Mouse (Mus musculus) ovary, adult 18-20 months (tissue): Measurements from ENCODE around the gene Abca13.

Experiments used
- DNase-seq: peaks from one replicate; pipeline ENCODE4 v3.0.0; 2022; ENCODE audit warnings: low spot score, mixed read lengths

The Abca13 gene

GRCm38 (mm10) chr11:9533189-9533588, 341.4 kb downstream of the Abca13 start:
- no peak for DNase-seq

- DNase-seq, result no peak
These were observed 342.0 kb downstream of the Abca13 start for GRCm38 (mm10) chr11:9533658-9534202.

GRCm38 (mm10) chr11:9536811-9537210, 345.1 kb downstream of the Abca13 start:
- no peak for DNase-seq

- no peak for DNase-seq
These were observed 346.6 kb downstream of the Abca13 start for GRCm38 (mm10) chr11:9538328-9538727.

- DNase-seq, result no peak
These were observed 368.3 kb downstream of the Abca13 start for GRCm38 (mm10) chr11:9560026-9560425.

- no peak for DNase-seq
These were observed 376.6 kb downstream of the Abca13 start for GRCm38 (mm10) chr11:9568302-9568701.

- DNase-seq, result no peak
These were observed 378.6 kb downstream of the Abca13 start for GRCm38 (mm10) chr11:9570319-9570718.

- DNase-seq, result no peak
These were observed 383.2 kb downstream of the Abca13 start for GRCm38 (mm10) chr11:9574894-9575293.

GRCm38 (mm10) chr11:9591757-9592316, 400.1 kb downstream of the Abca13 start:
- DNase-seq, result no peak

- no peak for DNase-seq
These were observed 405.6 kb downstream of the Abca13 start for GRCm38 (mm10) chr11:9597299-9597698.

- DNase-seq, result no peak
These were observed 409.4 kb downstream of the Abca13 start for GRCm38 (mm10) chr11:9601096-9601495.

GRCm38 (mm10) chr11:9602137-9602536, 410.4 kb downstream of the Abca13 start:
- no peak for DNase-seq

GRCm38 (mm10) chr11:9608249-9608648, 416.5 kb downstream of the Abca13 start:
- DNase-seq, result no peak

GRCm38 (mm10) chr11:9609075-9609474, 417.3 kb downstream of the Abca13 start:
- no peak for DNase-seq

GRCm38 (mm10) chr11:9616133-9616532, 424.4 kb downstream of the Abca13 start:
- DNase-seq, result no peak

- DNase-seq, result no peak
These were observed 424.9 kb downstream of the Abca13 start for GRCm38 (mm10) chr11:9616665-9617064.

- no peak for DNase-seq
These were observed 428.2 kb downstream of the Abca13 start for GRCm38 (mm10) chr11:9619986-9620385.

GRCm38 (mm10) chr11:9622888-9623287, 431.1 kb downstream of the Abca13 start:
- no peak for DNase-seq

- no peak for DNase-seq
These were observed 433.0 kb downstream of the Abca13 start for GRCm38 (mm10) chr11:9624753-9625152.

- DNase-seq, result no peak
These were observed 434.1 kb downstream of the Abca13 start for GRCm38 (mm10) chr11:9625812-9626211.

GRCm38 (mm10) chr11:9647272-9647671, 455.5 kb downstream of the Abca13 start:
- no peak for DNase-seq

- no peak for DNase-seq
These were observed 456.2 kb downstream of the Abca13 start for GRCm38 (mm10) chr11:9647991-9648390.

- no peak for DNase-seq
These were observed 475.0 kb downstream of the Abca13 start for GRCm38 (mm10) chr11:9666648-9667255.

- DNase-seq, result no peak
These were observed 477.7 kb downstream of the Abca13 start for GRCm38 (mm10) chr11:9669430-9669829.
